Mouse (Mus musculus) forelimb bud, embryonic 11.5 days (tissue): Measurements from ENCODE around the gene Trpm8.

Source experiments
- DNase-seq: peaks from one replicate; pipeline ENCODE4 v3.0.0-alpha.2; 2012; ENCODE audit warnings: low read depth, low spot score

The Trpm8 gene

DNA sequence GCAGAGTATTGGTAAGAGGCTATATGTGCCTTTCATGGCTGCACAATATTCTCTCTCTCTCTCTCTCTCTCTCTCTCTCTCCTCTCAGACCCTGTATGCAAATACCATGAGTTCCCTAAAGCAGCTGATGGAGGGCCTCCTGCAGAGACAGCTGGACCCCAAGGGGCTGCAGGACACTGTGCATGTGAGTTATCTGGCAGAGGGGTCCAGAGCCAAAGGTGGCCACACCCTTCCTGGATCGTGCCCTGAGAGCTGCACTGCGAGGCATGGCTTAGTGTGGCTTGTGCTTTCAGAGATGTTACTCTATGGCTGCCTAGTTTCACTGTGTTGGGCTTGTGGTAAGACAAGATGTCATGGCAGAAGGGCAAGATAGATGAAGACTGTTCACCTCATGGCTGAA, 29.8 kb upstream of the Trpm8 start:
- DNase-seq, result no peak

DNA sequence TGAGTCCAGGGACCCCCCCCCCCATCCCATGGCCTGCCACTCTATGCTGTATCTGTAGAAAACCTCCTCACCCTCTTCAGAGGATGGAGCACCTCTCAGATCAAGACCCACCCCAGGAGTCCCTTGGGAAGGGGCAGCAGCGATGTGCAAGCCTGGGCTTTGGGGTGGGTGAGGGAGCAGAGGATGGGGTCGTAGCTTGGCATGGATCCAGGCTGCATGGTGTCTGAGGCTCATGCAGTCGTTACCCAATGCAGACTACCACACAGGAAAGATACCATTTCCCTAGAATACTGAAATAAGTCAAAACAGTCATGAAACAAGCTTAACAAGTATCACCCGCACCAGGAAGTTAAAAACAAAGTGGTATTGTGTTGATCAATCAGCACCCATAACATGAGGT, 28.8 kb upstream of the Trpm8 start:
- DNase-seq, result no peak

DNA sequence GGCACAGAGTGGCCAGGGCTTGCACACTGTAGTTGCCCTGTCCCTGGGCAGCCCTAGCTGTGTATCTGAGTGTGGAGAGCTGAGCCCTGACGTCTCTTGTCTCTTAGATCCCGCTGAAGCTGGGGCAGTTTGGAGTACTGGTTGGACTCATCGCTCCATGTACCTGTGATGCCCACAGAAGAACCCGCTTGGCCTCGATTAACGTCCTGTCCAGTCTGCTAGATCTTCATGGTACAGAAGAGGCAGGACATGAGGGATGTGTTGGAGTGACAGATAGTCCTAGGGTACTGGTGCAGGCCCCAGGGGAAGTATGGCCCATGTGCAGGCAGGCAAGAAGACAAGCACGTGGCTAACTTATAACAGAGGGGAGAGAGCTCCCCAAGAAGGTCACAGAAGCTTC, 27.9 kb upstream of the Trpm8 start:
- no peak for DNase-seq

GRCm38 (mm10) chr1:88250023-88250422, 27.4 kb upstream of the Trpm8 start:
- DNase-seq, result no peak

GRCm38 (mm10) chr1:88253106-88253505, 24.4 kb upstream of the Trpm8 start:
- no peak for DNase-seq

- no peak for DNase-seq
These were observed 23.9 kb upstream of the Trpm8 start for GRCm38 (mm10) chr1:88253540-88253939.

GRCm38 (mm10) chr1:88254793-88255465, 22.5 kb upstream of the Trpm8 start:
- DNase-seq, result no peak

- DNase-seq, result no peak
These were observed 22.0 kb upstream of the Trpm8 start for GRCm38 (mm10) chr1:88255466-88255857.

DNA sequence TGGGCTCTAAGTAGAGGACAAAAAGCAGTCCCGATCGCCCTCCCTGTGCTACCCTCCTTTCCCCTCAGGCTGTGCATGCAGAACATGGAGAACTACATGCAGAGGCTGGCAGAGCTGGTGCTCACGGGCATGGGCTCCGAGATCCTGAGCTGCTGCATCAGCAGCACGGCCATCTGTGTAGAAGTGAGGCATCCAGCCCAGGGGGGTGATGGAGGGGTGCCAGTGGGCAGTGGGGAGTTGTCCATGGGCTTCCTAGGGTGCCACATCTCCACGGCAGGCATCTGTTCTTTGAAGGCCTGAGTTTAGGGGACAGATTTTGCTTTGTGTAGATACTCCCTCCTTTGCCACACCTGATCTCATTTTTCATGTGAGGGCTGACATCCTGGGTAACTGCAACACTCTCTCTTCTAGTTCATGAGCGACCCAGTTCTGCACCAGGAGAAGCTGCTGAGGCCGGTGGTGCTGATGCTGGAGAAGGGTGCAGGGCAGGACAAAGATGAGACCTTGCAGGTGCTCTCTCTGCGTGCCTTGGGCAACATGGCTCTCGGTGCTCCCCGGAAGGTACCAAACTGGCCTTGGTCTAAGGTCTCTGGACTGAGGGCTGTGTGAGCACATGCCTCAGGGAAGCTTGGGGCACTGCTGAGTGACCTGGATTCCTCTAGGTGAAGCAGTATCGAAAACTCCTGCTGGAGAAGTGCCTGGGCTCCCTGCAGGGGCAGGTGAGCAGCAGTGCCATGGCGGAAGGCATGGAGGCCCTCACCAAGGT, 21.3 kb upstream of the Trpm8 start:
- DNase-seq, result no peak

DNA sequence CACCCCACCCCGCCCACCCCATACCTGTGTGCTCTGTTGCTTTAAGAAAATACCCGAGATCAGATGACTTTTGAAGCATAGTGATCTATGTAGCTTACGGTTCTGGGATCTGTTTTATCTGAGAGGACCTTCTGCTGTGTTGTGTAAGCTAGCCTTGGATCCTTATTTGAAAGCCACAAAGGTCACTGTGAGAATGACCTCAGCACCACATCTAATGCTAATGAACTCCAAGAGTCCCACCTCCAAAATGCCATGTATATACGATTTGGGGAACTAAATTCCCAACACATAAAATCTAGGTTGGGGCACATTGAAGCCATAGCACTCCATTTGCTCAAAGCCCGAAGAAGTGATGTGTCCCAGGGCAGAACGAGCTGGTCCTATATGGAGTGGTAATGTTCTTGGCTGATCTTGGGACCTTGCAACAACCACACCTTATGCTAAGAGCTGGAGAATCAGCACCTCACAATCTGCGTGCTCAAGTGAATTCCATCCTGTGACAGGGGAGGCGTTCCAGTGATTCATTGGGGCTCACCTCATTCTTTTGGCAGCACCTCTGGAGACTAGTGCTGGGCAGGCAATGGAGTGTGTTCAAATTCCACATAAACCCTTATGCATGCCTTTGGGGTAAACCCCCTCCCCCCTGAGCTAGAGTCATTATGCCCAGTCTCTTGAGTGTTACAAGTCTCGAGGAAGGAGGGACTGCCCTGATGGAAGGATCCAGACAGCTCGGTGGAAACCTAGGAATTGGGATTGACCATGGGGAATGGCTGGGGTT, 20.4 kb upstream of the Trpm8 start:
- no peak for DNase-seq

DNA sequence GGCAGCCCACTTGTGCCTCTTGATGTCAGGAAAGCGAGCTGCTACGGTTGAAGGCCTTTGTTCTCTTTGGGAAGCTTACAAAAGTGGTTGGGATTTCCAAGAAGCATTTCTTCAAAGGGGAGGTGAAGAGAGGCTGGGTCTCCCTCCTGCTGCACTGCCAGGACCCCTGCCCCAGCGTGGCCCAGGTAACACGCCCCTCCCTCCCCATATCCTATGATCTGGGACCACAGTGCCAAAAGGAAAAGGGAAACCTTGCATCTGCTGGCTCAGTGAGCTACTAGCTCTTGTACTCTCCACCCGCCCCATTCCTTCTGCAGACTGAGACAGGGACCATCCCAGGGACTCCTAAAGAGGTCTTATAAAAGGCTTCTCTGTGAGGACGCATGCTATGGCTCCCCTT, 19.8 kb upstream of the Trpm8 start:
- DNase-seq, result no peak

DNA sequence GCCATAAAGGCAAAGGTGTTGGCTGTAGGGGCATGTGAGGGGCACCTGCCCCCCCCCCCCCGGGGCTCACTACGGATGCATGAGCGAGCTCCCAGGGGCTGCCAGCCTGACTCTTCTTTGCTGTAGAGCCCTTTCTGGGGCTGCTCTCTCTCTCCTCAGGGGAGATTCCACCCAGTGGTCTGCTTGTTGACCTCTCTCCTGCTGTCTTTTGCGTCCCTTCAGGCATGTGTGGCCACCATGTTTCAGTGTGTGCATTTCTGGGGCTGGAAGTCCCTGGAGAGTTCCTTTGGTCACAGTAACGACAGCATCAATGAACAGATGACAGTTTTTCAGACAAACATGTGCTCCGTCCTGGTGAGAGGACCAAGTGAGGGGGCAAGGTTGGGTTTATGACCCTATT, 19.1 kb upstream of the Trpm8 start:
- no peak for DNase-seq

GRCm38 (mm10) chr1:88258881-88259642, 18.4 kb upstream of the Trpm8 start:
- no peak for DNase-seq

- no peak for DNase-seq
These were observed 17.8 kb upstream of the Trpm8 start for GRCm38 (mm10) chr1:88259643-88260024.

- DNase-seq, result no peak
These were observed 17.3 kb upstream of the Trpm8 start for GRCm38 (mm10) chr1:88260114-88260513.

DNA sequence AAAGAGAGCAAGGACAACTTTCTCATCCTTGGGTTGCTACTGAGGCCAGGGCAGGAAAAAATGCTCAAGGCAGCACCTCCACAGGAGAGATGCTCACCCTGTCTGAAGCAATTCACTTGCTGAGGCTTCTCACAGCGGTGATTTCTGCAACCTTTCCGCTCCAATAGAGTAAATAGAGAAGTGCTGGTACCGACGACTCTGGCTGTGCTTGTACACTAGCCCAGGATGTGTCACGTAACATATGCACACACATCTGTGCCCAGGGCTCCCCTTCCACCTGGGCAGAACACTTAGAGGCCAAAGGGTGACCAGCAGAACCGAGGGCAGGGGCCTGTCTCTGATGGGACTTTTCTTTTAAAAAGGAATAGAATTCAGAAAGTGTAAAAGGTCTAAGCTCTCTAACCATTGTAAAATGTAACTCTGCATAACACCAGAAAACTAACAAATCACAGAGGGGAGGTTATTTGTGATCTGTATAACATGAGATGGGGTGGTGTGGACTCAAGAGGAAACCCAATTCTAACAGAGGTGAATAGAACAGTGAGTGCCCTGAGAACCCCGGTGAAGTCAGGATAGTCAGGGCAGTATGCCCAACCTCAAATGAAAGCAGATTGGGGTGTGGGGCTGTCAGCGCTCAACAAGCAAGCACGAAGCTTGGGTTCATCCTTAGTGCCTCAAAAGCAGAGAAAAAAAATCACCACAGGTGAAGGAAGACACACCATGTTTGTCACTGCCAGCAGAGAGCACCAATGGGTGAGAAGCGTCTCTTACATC, 16.7 kb upstream of the Trpm8 start:
- no peak for DNase-seq

- DNase-seq, result no peak
These were observed 15.8 kb upstream of the Trpm8 start for GRCm38 (mm10) chr1:88261706-88262105.

DNA sequence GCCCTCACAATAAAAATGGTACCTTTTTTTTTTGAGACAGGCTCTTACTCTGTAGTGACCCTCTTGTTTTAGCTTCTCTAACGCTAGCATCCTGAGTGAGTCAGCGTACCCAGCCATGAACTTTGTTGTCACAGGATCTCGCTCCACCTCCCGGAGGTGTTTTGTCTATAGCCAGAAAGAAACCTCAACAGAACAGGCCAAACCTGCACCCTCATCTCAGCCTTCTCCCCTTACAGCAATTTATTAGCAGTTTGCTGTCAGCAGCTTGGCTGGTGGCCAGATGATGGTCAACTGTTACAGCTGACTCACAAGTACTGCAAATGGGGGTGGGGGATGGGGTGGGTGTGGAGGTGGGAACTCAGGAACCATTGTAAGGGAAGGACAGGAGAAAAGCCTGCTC, 15.2 kb upstream of the Trpm8 start:
- DNase-seq, result peak; percentile 51

GRCm38 (mm10) chr1:88262961-88263360, 14.5 kb upstream of the Trpm8 start:
- DNase-seq, result no peak

DNA sequence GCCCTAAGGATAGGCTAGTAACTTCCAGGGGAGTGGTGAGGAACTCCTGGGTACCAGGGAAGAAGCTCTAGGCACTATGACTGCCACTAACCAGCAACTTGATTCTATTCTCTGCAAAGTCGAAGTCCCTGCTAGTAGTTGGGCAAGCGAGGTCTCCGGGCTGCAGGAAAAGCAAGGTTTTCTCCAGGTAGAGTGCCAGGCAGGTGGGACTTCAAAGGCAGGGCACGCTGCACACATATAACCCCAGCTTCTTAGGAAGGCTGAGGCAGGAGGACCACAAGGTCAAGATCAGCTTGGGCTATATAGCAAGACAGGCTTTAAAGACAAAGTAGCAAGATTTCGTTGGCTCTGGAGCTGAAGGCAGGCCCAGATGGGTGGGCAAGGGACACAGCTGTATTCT, 13.7 kb upstream of the Trpm8 start:
- no peak for DNase-seq

- DNase-seq, result no peak
These were observed 13.1 kb upstream of the Trpm8 start for GRCm38 (mm10) chr1:88264237-88264868.
